Mouse (Mus musculus): ENCODE results near the gene Neil1.

Gene Neil1

DNA sequence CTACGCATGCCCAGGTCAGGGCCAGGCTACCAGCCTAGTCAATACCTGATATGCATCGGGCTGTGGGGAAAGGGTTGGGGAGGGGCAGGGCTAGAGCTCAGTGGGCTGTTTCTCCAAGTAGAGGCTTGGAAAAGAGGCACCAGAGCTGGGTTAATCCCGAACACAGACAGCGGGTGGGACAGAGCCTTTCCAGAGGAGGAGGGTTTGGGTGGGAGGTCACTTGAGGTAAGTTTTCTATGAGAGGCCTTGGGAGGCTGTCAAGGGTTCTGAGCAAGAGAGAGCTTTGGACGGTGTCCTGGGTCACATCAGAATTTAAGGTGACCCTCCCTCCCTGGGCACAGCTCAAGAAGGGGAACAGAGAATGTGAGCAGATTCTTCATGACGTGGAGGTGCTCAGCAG is 9.6 kb downstream of the Neil1 start:
- DNase-seq (ENCODE audit: low spot score): no peak

DNA sequence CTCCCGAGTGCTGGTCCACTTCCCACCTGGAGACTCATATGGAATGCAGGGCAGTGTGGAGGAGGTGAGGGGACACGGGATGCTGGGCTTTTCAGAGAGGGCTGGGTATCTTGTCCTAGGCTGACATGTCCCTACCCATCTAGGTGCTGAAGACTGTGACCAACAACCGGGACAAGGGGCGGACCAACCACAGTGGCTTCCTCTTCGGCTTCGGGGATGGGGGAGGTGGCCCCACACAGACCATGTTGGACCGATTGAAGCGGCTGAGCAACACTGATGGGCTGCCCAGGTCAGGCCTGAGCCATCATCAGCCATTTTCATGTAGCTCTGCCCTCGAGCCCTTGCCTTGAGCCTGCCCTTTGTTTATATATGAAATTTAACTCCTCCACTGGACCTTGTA is 10.3 kb downstream of the Neil1 start:
- no peak for DNase-seq (ENCODE audit: low spot score)

- DNase-seq (ENCODE audit: low spot score): no peak
Measured at GRCm38 (mm10) chr9:57137246-57137645, 10.9 kb downstream of the Neil1 start.

GRCm38 (mm10) chr9:57130577-57131433 is 17.3 kb downstream of the Neil1 start, which contains the start of gene Man2c1:
Gene Man2c1 (plus strand): TSS chr9:57130690.
- peak; percentile 86 for DNase-seq (ENCODE audit: low spot score)

DNA sequence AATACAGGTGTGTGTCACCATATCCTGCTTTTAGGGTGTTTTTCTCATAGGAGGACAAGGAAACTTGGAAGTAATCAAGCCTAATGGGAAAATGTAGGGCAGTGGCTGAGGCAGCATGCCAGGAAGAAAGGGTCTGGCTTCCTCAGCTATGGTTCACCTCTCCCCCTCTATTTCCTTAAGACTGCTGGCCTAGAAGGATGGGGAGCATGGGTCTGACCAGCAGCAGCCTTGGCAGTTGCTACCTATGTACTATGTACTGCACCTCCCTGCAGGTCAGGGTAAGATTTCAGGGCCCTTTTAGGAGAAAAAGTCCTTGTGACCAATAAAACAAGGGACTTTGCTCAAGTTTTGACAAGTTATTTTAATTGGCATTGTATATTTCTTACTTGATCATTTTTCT is 18.5 kb downstream of the Neil1 start:
- no peak for DNase-seq (ENCODE audit: low spot score)

DNA sequence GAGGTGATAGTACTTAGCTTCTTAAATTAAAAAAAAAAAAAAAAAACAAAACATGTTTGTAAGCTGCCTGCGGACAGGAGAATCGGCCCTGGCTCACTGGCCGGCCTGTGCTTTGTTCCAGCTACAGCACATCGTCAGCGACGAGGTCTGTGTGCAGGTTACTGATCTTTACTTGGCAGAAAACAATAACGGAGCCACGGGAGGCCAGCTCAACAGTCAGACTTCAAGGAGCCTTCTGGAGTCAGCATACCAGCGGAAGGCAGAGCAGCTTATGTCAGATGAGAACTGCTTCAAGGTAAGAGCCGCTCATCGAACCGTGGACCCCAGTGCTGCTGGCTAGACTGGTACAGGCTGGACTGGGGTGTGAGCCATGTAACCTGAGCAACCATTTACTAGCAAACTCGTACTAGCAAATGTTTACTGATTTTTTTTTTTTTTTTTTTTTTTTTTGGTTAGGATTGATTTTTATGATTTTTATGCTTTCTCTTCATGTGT is 30.8 kb downstream of the Neil1 start:
- no peak for DNase-seq (ENCODE audit: low spot score)

Data from layer of hippocampus, adult 9-10 months (tissue).